Mouse (Mus musculus) heart, embryonic 11.5 days (tissue): ENCODE data around the gene Stim1. TPM values are rescaled to one million over a fixed set of nuclear protein-coding genes. Genes with fewer than 3 reads are reported as not detected.

Source experiments
- ATAC-seq: fragments of 200-750 bp; cut with Nextera tagmentation; replicated peaks from 2 replicates; pipeline ENCODE4 v1.8.0; 2017; ENCODE audit warnings: moderate library complexity; ENCODE audit not compliant: insufficient number of reproducible peaks, low FRiP score, low TSS enrichment
- H3K27ac ChIP-seq: fragments of 300-500 bp; sonication (generic); 2 replicates; pipeline ENCODE4 v1.5.1; 2014; ENCODE audit warnings: mild to moderate bottlenecking, low read depth, low read length
- H3K27me3 ChIP-seq: fragments of 300-500 bp; sonication (generic); 2 replicates; pipeline ENCODE4 v1.6.1; 2014; ENCODE audit warnings: mild to moderate bottlenecking, low read length, mixed read lengths; ENCODE audit not compliant: control insufficient read depth, insufficient read depth
- H3K36me3 ChIP-seq: fragments of 300-500 bp; sonication (generic); 2 replicates; pipeline ENCODE4 v1.6.1; 2014; ENCODE audit warnings: mild to moderate bottlenecking, low read length, moderate library complexity, mixed read lengths; ENCODE audit not compliant: control insufficient read depth, insufficient read depth
- H3K4me1 ChIP-seq: fragments of 300-500 bp; sonication (generic); 2 replicates; pipeline ENCODE4 v1.6.1; 2014; ENCODE audit warnings: low read length; ENCODE audit not compliant: control insufficient read depth, insufficient read depth
- H3K4me2 ChIP-seq: fragments of 300-500 bp; sonication (generic); 2 replicates; pipeline ENCODE4 v1.6.1; 2014; ENCODE audit warnings: mild to moderate bottlenecking, moderate library complexity
- H3K4me3 ChIP-seq: fragments of 300-500 bp; sonication (generic); 2 replicates; pipeline ENCODE4 v1.5.1; 2014; ENCODE audit warnings: low read depth, low read length
- H3K9ac ChIP-seq: fragments of 300-500 bp; sonication (generic); 2 replicates; pipeline ENCODE4 v1.6.1; 2014; ENCODE audit warnings: mild to moderate bottlenecking, low read depth, low read length, moderate library complexity
- H3K9me3 ChIP-seq: fragments of 300-500 bp; sonication (generic); replicated peaks from 2 replicates; pipeline ENCODE4 v1.6.1; 2016; ENCODE audit warnings: low read length; ENCODE audit not compliant: control insufficient read depth
- WGBS: fragments of 180-500 bp; shearing (Covaris S2); extraction: QIAGEN DNeasy Blood & Tissue Kit; methylation state at CpG from one replicate; pipeline ENCODE4 v1.1.7; 2014; ENCODE audit not compliant: insufficient replicate concordance; 5-methylcytosine and 5-hydroxymethylcytosine counted together
- polyA plus RNA-seq: library from polyadenylated mRNA; unstranded; fragments of >200 nt; fragmentation: Nextera tagmentation; extraction: Ambion mirVana; gene quantifications from 2 replicates; pipeline ENCODE4 v1.2.1, GENCODE M21; 2014

Stim1 gene
- polyA plus RNA-seq, 1 experiment from 2014 or later: 9.1 TPM

DNA sequence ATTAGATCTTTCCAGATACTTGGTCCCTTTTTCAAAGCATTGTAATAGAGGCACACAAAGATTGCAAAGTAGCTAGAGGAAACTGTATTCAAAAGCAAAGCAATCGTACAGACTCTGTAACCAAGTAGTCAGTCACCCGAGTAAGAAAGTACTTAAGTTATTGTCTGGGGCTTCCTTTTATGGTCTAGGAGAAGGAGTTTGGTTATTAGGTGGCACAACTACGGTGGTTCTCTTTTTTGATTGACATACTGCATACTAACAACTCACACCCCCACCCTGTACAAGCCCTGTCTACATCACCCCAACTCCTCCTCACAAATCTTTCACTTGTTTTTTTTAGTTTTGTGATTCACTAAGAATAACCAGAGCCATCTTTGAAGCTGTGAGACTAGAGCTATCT lies 79.7 kb downstream of the Stim1 start:
- no peaks in the 10 kb centered on the region for H3K36me3 ChIP-seq
- ATAC-seq: no peak
- no peaks in the 10 kb centered on the region for H3K4me1 ChIP-seq
- no peaks in the 10 kb centered on the region for H3K9me3 ChIP-seq
- H3K27me3 ChIP-seq: no peaks in the 10 kb centered on the region
- no peak overlapping the region for H3K4me2 ChIP-seq
- WGBS: 71% methylated on average over 3 of the region's 3 CpGs
- H3K4me3 ChIP-seq: no peak overlapping the region
- H3K27ac ChIP-seq: no peak overlapping the region
- no peak overlapping the region for H3K9ac ChIP-seq

- Histone ChIP-seq H3K4me3 (no peak overlapping the region), H3K36me3 (no peaks in the 10 kb centered on the region), H3K4me1 (no peaks in the 10 kb centered on the region), H3K27ac (no peak overlapping the region), H3K4me2 (no peak overlapping the region), H3K9me3 (no peaks in the 10 kb centered on the region), H3K9ac (no peak overlapping the region), H3K27me3 (no peaks in the 10 kb centered on the region)
- no peak for ATAC-seq
- 69% methylated on average over 2 of the region's 2 CpGs for WGBS
Measured at GRCm38 (mm10) chr7:102348681-102349080, 81.1 kb downstream of the Stim1 start.

- H3K4me3 ChIP-seq: no peak overlapping the region
- no peaks in the 10 kb centered on the region for H3K9me3 ChIP-seq
- no peak overlapping the region for H3K4me2 ChIP-seq
- no peaks in the 10 kb centered on the region for H3K4me1 ChIP-seq
- 68% methylated on average over 5 of the region's 5 CpGs for WGBS
- H3K27me3 ChIP-seq: no peaks in the 10 kb centered on the region
- no peak for ATAC-seq
- no peaks in the 10 kb centered on the region for H3K36me3 ChIP-seq
- no peak overlapping the region for H3K27ac ChIP-seq
- no peak overlapping the region for H3K9ac ChIP-seq
Measured at GRCm38 (mm10) chr7:102349236-102349635, 81.6 kb downstream of the Stim1 start.

DNA sequence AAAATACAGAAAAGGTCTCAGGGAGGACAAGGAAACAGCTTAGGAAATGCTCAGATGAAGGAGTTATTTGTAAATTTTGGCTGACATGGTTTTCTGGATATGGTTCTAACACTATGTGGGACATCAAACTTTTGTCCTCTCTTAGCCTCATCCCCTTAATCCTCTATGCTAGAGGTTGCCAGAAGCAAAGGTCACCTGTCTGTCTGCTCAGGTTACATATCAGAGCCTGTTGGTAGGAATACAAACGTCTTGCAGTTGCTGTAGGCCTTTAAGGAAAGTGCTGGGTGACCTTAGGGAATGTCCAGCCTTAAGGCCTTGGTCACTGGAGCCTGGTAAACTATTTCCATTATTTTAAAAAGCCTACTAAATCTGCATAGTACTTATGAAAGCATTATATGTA lies 85.8 kb downstream of the Stim1 start:
- no peaks in the 10 kb centered on the region for H3K36me3 ChIP-seq
- whole genome bisulfite sequencing: 45% methylated on average over 1 of the region's 1 CpGs
- no peak overlapping the region for H3K9ac ChIP-seq
- no peaks in the 10 kb centered on the region for H3K4me1 ChIP-seq
- H3K4me2 ChIP-seq: no peak overlapping the region
- H3K27me3 ChIP-seq: no peaks in the 10 kb centered on the region
- no peak for ATAC-seq
- no peak overlapping the region for H3K4me3 ChIP-seq
- H3K9me3 ChIP-seq: no peaks in the 10 kb centered on the region
- no peak overlapping the region for H3K27ac ChIP-seq

DNA sequence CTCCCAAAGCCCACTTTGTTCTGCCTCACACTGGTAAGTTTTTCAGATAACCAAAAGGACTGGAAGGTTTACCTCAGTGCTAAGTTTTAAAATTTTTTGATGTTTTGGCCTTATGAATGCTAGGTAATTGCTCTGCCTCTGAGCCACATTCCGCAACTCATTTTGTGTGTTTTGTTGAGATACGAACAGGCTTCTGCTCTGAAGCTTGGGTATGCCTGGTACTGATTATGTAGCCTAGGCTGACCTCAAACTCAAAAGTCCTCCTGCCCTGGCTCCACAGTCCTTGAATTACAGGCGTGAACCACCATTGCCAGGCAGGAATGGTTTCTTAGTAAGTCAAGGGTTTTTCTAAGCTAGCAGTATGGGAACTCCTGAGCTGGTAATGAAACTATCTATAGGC lies 90.5 kb downstream of the Stim1 start:
- Histone ChIP-seq H3K4me1 (no peaks in the 10 kb centered on the region), H3K27ac (no peak overlapping the region), H3K27me3 (no peaks in the 10 kb centered on the region), H3K4me2 (no peak overlapping the region), H3K36me3 (no peaks in the 10 kb centered on the region), H3K9ac (no peak overlapping the region), H3K4me3 (no peak overlapping the region), H3K9me3 (no peaks in the 10 kb centered on the region)
- 90% methylated on average over 3 of the region's 3 CpGs for WGBS
- no peak for ATAC-seq

DNA sequence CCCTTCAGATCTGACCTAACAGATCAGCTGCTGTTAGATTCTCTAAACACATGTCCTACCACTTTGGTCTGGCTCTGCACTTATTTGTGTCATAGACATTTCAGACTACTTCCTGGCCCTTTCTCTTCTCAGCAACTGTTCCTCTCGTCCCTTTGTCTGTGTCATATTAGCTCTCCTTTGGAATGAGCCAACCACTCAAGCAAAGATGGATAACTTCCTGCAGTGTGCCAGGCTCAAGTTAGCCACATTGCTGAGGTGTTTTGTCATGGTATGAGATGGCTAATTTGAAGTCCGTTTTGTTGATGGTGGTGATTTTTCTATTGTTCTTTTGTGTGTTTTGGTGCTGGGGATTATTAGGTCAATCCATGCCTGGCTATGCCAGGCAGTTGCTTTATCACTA lies 93.7 kb downstream of the Stim1 start:
- Histone ChIP-seq H3K27me3 (no peaks in the 10 kb centered on the region), H3K4me2 (no peak overlapping the region), H3K9me3 (no peaks in the 10 kb centered on the region), H3K36me3 (no peaks in the 10 kb centered on the region), H3K9ac (no peak overlapping the region), H3K4me3 (no peak overlapping the region), H3K4me1 (no peaks in the 10 kb centered on the region), H3K27ac (no peak overlapping the region)
- no peak for ATAC-seq
- 44% methylated on average over 2 of the region's 2 CpGs for WGBS

DNA sequence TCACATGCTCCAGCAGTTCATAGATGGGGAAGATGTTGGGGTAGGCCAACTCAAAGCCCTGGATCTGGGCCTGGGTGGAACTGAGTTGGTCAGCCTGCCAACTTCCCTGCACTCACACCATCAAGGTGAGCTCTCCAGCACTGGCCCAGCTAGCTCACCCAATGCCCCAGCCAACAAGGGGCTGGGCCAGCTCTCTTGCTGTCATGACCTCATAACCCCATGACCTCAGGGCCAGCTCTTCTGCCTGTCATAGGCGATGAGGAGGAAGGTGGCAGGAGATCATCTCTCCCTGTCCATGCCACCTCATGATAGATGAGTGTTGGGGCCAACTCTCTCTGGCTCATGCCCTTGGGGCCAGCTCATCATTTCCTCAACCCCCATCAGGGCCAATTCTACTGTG lies 96.2 kb downstream of the Stim1 start:
- Histone ChIP-seq H3K9me3 (no peaks in the 10 kb centered on the region), H3K27ac (no peak overlapping the region), H3K27me3 (no peaks in the 10 kb centered on the region), H3K4me2 (no peak overlapping the region), H3K4me3 (no peak overlapping the region), H3K36me3 (no peaks in the 10 kb centered on the region), H3K4me1 (no peaks in the 10 kb centered on the region), H3K9ac (no peak overlapping the region)
- 76% methylated on average over 1 of the region's 1 CpGs for WGBS
- ATAC-seq: no peak

DNA sequence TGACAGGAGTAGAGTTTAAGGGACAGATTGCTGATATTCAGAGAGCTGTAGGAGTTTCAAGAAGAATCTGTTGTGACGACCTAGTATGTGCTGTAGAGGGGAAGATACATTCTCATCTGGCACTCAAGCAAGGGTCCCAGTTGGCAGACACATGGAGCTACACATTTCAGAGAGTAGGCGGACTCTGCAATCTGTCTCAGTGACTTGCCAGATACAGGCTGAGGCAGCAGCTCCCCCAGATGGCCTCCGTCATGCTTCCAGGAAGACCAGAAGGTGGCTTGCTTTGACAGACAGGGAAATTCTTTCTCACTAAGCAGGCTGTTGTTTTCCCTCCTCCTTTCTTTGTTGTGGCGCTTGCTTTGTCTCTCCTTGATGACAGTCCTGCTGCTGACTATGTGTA lies 102.1 kb downstream of the Stim1 start:
- H3K9ac ChIP-seq: no peak overlapping the region
- no peaks in the 10 kb centered on the region for H3K4me1 ChIP-seq
- H3K4me3 ChIP-seq: no peak overlapping the region
- H3K4me2 ChIP-seq: no peak overlapping the region
- ATAC-seq: 0 out of 2 replicates have a peak, but pooled peaks have one; percentile 35
- no peaks in the 10 kb centered on the region for H3K27me3 ChIP-seq
- H3K36me3 ChIP-seq: no peaks in the 10 kb centered on the region
- no peak overlapping the region for H3K27ac ChIP-seq
- 26% methylated on average over 4 of the region's 4 CpGs for WGBS
- H3K9me3 ChIP-seq: no peaks in the 10 kb centered on the region

DNA sequence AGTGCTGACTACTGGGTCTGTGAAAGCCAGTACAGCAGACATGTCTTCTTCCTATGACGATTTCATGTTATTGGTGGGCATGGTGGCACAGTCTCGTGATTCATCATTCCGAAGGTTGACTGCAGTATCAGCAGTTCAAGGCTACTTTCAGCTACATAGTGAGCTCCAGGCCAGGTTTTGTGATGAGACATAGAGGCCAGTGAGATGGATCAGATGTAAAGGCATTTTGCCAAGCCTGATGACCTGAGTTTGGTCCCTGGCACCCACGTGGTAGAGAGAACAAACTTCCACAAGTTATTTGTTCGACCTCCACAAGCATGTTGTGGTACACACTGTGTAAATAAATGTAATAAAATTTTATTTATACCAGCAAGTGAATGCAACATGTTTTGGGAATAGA lies 102.9 kb downstream of the Stim1 start:
- H3K27me3 ChIP-seq: no peaks in the 10 kb centered on the region
- H3K36me3 ChIP-seq: no peaks in the 10 kb centered on the region
- WGBS: 81% methylated on average over 5 of the region's 5 CpGs
- no peak for ATAC-seq
- no peak overlapping the region for H3K4me2 ChIP-seq
- H3K27ac ChIP-seq: no peak overlapping the region
- H3K4me3 ChIP-seq: no peak overlapping the region
- no peak overlapping the region for H3K9ac ChIP-seq
- H3K4me1 ChIP-seq: no peaks in the 10 kb centered on the region
- no peaks in the 10 kb centered on the region for H3K9me3 ChIP-seq
